Mouse (Mus musculus) lung, embryonic 16.5 days (tissue): Measurements from ENCODE around the gene Lsm14a. TPM values are rescaled to one million over a fixed set of nuclear protein-coding genes. Genes with fewer than 3 reads are reported as not detected.
A peak's percentile ranks its signal among the peaks of the same experiment; 100 is the strongest.

Source experiments
- ATAC-seq: fragments of 200-750 bp; cut with Nextera tagmentation; 2 replicates; pipeline ENCODE4 v1.8.0; 2017; ENCODE audit warnings: low read depth, mild to moderate bottlenecking, moderate library complexity
- H3K27ac ChIP-seq: fragments of 300-500 bp; sonication (generic); 2 replicates; pipeline ENCODE4 v1.5.1; 2014; ENCODE audit warnings: mild to moderate bottlenecking, control low read depth, low read length
- H3K27me3 ChIP-seq: fragments of 300-500 bp; sonication (generic); 2 replicates; pipeline ENCODE4 v1.6.1; 2014; ENCODE audit warnings: low read depth, low read length, mixed read lengths; ENCODE audit not compliant: control insufficient read depth, insufficient read depth
- H3K36me3 ChIP-seq: fragments of 300-500 bp; sonication (generic); 2 replicates; pipeline ENCODE4 v1.6.1; 2014; ENCODE audit warnings: low read length; ENCODE audit not compliant: control insufficient read depth, insufficient read depth
- H3K4me1 ChIP-seq: fragments of 300-500 bp; sonication (generic); replicated peaks from 2 replicates; pipeline ENCODE4 v1.6.1; 2014; ENCODE audit warnings: low read length, mixed read lengths; ENCODE audit not compliant: control insufficient read depth, insufficient read depth
- H3K4me2 ChIP-seq: fragments of 300-500 bp; sonication (generic); 2 replicates; pipeline ENCODE4 v1.6.1; 2014; ENCODE audit warnings: low read depth, low read length, control low read depth
- H3K4me3 ChIP-seq: fragments of 300-500 bp; sonication (generic); 2 replicates; pipeline ENCODE4 v1.5.1; 2014; ENCODE audit warnings: mild to moderate bottlenecking, low read length, control low read depth
- H3K9ac ChIP-seq: fragments of 300-500 bp; sonication (generic); 2 replicates; pipeline ENCODE4 v1.6.1; 2014; ENCODE audit warnings: low read length, control low read depth
- H3K9me3 ChIP-seq: fragments of 300-500 bp; sonication (generic); 2 replicates; pipeline ENCODE4 v1.6.1; 2016; ENCODE audit warnings: low read length; ENCODE audit not compliant: control insufficient read depth
- WGBS: fragments of 180-500 bp; shearing (Covaris S2); extraction: QIAGEN DNeasy Blood & Tissue Kit; methylation state at CpG from one replicate; pipeline ENCODE4 v1.1.7; 2014; 5-methylcytosine and 5-hydroxymethylcytosine counted together
- polyA plus RNA-seq: library from polyadenylated mRNA; unstranded; fragments of >200 nt; fragmentation: Nextera tagmentation; extraction: Ambion mirVana; gene quantifications from 2 replicates; pipeline ENCODE4 v1.2.1, GENCODE M21; 2015

Gene Lsm14a
- polyA plus RNA-seq, 1 experiment from 2014 or later, result 88.7 TPM

DNA sequence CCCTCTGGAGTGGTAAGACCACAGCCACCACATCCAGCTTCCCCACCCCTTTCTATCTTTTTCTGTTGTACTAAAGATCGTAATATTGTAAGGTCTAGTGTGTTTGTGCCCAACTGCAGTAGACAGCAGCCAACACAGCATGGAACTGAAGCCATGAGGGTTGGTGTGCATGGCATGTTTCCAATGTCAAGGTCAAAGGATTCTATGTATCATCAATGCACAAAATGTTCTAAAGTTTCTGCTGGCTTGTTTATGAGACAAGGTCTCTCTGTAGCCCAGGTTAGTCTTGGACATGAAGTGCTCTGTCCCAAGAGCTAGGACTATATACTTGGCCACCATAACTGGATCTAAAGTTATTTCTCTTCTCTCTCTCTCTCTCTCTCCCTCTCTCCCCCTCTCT lies 68.3 kb downstream of the Lsm14a start:
- no peak overlapping the region for H3K9ac ChIP-seq
- no peak for ATAC-seq
- H3K4me1 ChIP-seq, result 0 out of 2 replicates have a peak, but pooled peaks cover 2% of the 10 kb centered on the region
- 88% methylated on average over 1 of the region's 1 CpGs for WGBS
- H3K27me3 ChIP-seq, result no peaks in the 10 kb centered on the region
- no peak overlapping the region for H3K4me2 ChIP-seq
- no peak overlapping the region for H3K27ac ChIP-seq
- H3K4me3 ChIP-seq, result no peak overlapping the region
- H3K9me3 ChIP-seq, result no peaks in the 10 kb centered on the region
- no peaks in the 10 kb centered on the region for H3K36me3 ChIP-seq

- H3K4me1 ChIP-seq, result 0 out of 2 replicates have a peak, but pooled peaks cover 5% of the 10 kb centered on the region
- no peaks in the 10 kb centered on the region for H3K9me3 ChIP-seq
- no peak overlapping the region for H3K9ac ChIP-seq
- no peak overlapping the region for H3K27ac ChIP-seq
- H3K4me3 ChIP-seq, result no peak overlapping the region
- ATAC-seq, result no peak
- WGBS, result 90% methylated on average over 2 of the region's 2 CpGs
- H3K27me3 ChIP-seq, result no peaks in the 10 kb centered on the region
- no peaks in the 10 kb centered on the region for H3K36me3 ChIP-seq
- no peak overlapping the region for H3K4me2 ChIP-seq
Observed at GRCm38 (mm10) chr7:34324005-34324404, 69.1 kb downstream of the Lsm14a start.

- Histone ChIP-seq H3K4me1 (peaks cover 6% of the 10 kb centered on the region), H3K4me2 (no peak overlapping the region), H3K27me3 (no peaks in the 10 kb centered on the region), H3K9me3 (no peaks in the 10 kb centered on the region), H3K36me3 (no peaks in the 10 kb centered on the region), H3K4me3 (no peak overlapping the region), H3K27ac (no peak overlapping the region), H3K9ac (no peak overlapping the region)
- 54% methylated on average over 8 of the region's 8 CpGs for whole genome bisulfite sequencing
- ATAC-seq, result peak; percentile 30; the same call in 1 of the 2 replicates
Observed at GRCm38 (mm10) chr7:34323351-34323750, 69.8 kb downstream of the Lsm14a start.

DNA sequence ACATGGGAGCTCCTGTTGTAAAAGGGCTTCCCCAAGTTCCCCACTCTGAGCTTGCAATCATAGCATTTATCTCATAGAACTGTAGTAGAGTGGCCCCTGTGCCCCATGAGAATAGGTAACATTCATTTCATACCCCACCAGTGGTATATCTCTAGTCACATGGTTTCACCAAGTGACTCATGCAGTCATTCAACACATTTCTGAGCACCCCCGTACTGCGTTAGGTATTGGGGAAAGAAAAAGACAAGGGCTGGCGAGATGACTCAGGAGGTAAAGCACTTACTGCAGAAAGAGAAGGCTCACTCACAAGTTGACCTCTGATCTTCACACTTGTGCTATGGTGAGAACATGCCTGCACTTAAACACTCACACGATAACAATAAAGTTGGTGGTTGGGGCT lies 71.2 kb downstream of the Lsm14a start:
- Histone ChIP-seq H3K9me3 (no peaks in the 10 kb centered on the region), H3K27me3 (no peaks in the 10 kb centered on the region), H3K4me1 (peaks cover 13% of the 10 kb centered on the region), H3K27ac (no peak overlapping the region), H3K4me3 (no peak overlapping the region), H3K4me2 (no peak overlapping the region), H3K36me3 (no peaks in the 10 kb centered on the region), H3K9ac (no peak overlapping the region)
- WGBS, result 82% methylated on average over 4 of the region's 4 CpGs
- no peak for ATAC-seq

GRCm38 (mm10) chr7:34321119-34321518 lies 72.0 kb downstream of the Lsm14a start:
- Histone ChIP-seq H3K9ac (no peak overlapping the region), H3K27me3 (no peaks in the 10 kb centered on the region), H3K36me3 (no peaks in the 10 kb centered on the region), H3K4me2 (no peak overlapping the region), H3K4me1 (peaks cover 13% of the 10 kb centered on the region), H3K27ac (no peak overlapping the region), H3K9me3 (no peaks in the 10 kb centered on the region), H3K4me3 (no peak overlapping the region)
- WGBS, result 56% methylated on average over 5 of the region's 5 CpGs
- ATAC-seq, result no peak

DNA sequence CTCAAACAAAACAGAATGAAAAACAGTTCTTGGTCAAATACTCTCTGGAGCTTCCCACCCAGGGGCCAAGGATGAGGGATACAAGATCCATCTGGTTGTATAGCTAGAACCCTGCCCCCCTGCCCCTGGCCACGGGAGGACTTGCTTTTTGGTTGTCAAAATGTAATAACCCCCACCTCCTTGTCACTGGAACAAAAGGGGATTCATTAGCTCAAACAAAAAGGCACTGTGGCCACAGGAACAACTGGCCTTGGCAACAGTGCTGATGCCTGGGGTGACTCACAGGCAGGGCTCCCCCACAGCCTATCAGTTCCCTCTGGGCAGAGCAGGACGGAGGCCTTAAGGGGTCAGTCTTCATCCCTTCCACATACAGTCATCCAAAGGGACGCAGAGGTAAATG lies 73.2 kb downstream of the Lsm14a start:
- no peaks in the 10 kb centered on the region for H3K27me3 ChIP-seq
- H3K4me1 ChIP-seq, result peaks cover 13% of the 10 kb centered on the region
- no peak overlapping the region for H3K4me3 ChIP-seq
- 0 out of 2 replicates have a peak, but pooled peaks have one; percentile 26 for ATAC-seq
- 45% methylated on average over 3 of the region's 3 CpGs for WGBS
- no peak overlapping the region for H3K4me2 ChIP-seq
- peak overlapping the region; percentile 29 for H3K27ac ChIP-seq
- no peak overlapping the region for H3K9ac ChIP-seq
- no peaks in the 10 kb centered on the region for H3K36me3 ChIP-seq
- H3K9me3 ChIP-seq, result no peaks in the 10 kb centered on the region

- Histone ChIP-seq H3K9ac (no peak overlapping the region), H3K27ac (peak overlapping the region; percentile 82; the same call in 1 of the 2 replicates), H3K4me3 (no peak overlapping the region), H3K27me3 (no peaks in the 10 kb centered on the region), H3K4me1 (peaks cover 13% of the 10 kb centered on the region), H3K4me2 (no peak overlapping the region), H3K36me3 (no peaks in the 10 kb centered on the region), H3K9me3 (no peaks in the 10 kb centered on the region)
- peak; percentile 34; the same call in 1 of the 2 replicates for ATAC-seq
- 57% methylated on average over 2 of the region's 2 CpGs for WGBS
Observed at GRCm38 (mm10) chr7:34319123-34319522, 74.0 kb downstream of the Lsm14a start.

- Histone ChIP-seq H3K27ac (peak overlapping the region; percentile 82), H3K27me3 (no peaks in the 10 kb centered on the region), H3K4me2 (no peak overlapping the region), H3K36me3 (no peaks in the 10 kb centered on the region), H3K9ac (no peak overlapping the region; the same call in 1 of the 2 replicates), H3K4me3 (no peak overlapping the region), H3K4me1 (peaks cover 13% of the 10 kb centered on the region), H3K9me3 (no peaks in the 10 kb centered on the region)
- WGBS, result 46% methylated on average over 7 of the region's 7 CpGs
- ATAC-seq, result peak; percentile 63
Observed at GRCm38 (mm10) chr7:34317901-34318476, 75.1 kb downstream of the Lsm14a start.

DNA sequence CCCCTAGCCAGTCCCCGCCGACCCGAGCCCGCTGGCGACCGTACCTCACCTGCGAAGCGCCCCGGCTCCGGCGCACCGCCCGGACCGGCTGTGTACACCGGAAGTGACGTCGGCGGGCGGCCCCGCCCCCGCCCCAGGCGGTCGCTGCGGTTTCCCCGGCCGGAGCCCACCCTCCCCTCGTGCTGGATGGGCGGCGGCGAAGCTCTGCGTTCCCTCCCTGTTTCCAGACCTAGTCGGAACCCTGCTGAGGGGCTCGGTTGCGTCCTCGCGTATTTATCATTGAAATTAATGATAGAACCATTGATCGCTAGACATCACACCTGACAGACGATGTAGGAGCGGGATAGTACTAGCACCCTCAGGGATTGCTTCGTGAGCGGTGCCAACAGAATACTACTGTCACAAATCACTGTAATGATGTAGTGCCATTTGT lies 79.7 kb downstream of the Lsm14a start, which contains the start of gene 4931406P16Rik:
4931406P16Rik (minus strand) TSS at position 109 of the 433 bp plus-strand sequence.
- Histone ChIP-seq H3K9me3 (no peaks in the 10 kb centered on the region), H3K4me1 (peaks cover 25% of the 10 kb centered on the region), H3K4me2 (peak within 1 kb of the TSS; percentile 81), H3K4me3 (peak within 1 kb of the TSS; percentile 90), H3K9ac (peak within 1 kb of the TSS; percentile 91), H3K36me3 (no peaks in the 10 kb centered on the region), H3K27me3 (no peaks in the 10 kb centered on the region), H3K27ac (peak within 1 kb of the TSS; percentile 95)
- 0% methylated on average over 37 of the region's 41 CpGs for WGBS
- ATAC-seq, result peak; percentile 92
